Mouse (Mus musculus) c-Kit-positive CD71-negative TER-119-negative erythroid progenitor cells, embryonic 14.5 days (primary cell): ENCODE measurements around the gene Phf14.
"Not testable (repeated sequence)": the region's sequence is repeated elsewhere in the genome, so short reads cannot be mapped to it uniquely, and the experiment has no call there.

Experiments
- DNase-seq: peaks from one replicate; pipeline ENCODE4 v3.0.0-alpha.2; 2013; ENCODE audit warnings: low read depth

Phf14 gene

GRCm38 (mm10) chr6:12097125-12097524, 189.5 kb downstream of the Phf14 start:
- no peak for DNase-seq

DNA sequence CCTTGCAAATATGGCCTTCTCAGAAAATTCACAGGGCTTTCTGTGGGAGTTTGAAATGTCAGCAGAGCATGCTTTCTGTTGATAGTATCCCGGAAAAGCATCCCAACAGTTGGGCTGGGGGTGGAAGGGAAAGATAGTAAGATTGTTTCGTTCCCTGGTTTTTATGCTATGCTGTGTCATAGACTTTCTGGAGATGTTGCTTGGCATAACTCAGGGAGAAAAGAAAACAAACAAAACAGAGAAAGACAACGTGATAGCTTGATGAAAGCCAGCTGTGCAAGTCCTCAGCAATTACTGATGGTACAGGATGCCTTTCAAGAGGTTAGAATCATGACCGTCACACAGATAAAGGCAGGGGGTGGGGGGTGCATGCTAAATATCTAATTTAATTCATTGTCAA, 197.5 kb downstream of the Phf14 start:
- DNase-seq: no peak

DNA sequence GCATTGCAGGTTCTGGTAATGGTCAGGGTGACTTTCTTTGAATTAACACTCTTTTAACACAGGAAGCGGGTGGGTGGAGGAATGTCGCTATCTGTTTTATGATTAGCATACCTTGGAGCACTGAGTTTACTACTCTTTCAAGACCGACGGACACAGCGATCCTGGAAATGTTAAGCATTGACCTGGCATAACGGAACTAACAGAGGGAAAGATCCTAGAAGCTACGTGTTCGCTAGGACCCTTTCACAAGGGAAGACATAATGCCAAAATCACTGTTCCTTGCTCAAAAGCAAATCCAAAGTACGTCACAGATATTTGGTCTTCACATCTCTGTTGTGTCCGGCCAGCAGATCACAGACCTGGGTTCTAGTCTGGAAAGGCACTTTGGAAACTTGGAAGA, 199.7 kb downstream of the Phf14 start:
- DNase-seq: no peak

GRCm38 (mm10) chr6:12107786-12108185, 200.2 kb downstream of the Phf14 start:
- DNase-seq: no peak

DNA sequence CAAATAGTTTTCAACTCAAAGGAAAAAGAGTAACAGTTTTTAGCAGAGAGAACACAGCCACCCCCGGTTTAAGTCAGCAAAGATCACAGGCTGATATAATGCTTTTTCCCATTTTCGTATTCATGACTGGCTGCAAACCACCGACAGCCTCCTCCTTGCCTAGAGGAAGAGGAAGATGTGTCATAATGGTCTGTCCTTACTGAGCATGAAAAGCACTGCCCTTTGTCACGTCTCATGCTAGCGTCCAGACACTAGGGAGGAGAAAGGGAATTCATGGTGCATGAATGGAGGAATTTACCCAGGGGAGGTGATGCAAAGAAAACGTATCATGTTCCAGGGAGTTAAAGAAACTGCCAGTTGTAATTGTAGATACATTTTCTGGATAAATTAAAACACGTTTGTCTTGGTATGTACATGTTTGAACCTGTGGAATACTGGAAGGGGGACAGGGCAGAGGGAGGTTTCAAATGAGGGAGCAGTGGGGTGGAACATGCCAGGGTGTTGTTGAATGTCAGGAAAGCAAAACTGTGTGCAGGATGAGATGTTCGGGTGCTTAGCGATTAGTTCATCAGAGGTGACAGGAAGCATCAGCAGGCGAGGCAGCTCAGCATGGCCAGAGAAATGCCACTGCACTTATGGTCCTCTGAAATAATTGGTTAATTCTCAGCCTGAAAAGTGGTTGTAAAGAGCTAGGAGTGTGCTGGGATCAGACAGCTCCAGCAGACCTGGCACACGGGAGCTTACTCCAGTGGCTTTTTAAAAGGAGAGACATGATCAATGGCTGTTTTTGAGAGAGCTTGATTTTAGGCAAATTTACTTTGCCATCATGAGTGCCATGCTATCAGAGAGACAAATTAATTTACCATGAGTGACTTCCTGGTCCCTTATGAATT, 209.6 kb downstream of the Phf14 start:
- DNase-seq: no peak

- DNase-seq: no peak
Observed at GRCm38 (mm10) chr6:12117819-12118570, 210.4 kb downstream of the Phf14 start.

- no peak for DNase-seq
Observed at GRCm38 (mm10) chr6:12122759-12123158, 215.2 kb downstream of the Phf14 start.

DNA sequence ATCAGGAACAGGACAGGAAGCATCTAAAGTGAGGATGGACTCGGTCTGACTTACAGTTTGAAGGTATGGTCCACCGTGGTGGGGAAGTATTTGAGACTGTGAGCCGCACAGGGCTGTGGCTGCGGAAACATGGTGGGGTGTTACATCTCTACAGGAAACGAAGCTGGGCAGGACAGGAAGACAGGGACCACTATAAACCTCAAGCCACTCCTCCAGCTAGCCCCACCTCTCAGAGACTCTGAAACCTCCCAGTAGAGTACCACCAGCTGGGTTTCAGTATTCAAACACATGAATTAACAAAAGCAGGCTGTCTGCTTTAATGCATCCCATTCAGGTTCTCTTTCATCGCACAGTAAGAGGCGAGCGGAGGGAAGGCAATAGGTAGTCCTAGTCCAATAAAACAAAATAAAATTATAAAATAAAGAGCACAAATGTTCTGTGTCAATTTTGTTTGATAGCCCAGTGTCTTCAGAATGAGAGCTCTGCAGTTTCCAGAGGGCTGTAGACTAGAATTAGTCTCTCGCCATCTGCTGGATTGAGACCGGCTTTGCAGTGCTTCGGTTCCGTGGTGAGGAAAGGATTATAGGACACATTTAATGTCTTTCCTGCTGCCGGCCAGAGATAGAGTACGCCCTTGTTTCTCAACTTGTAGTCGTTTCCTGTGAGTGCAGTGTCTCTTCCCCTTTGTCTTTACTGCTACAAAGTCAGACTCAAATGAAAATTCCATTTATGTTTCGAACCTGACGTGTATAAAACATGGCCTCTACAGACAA, 217.6 kb downstream of the Phf14 start:
- DNase-seq: peak; percentile 64

- not testable (repeated sequence) for DNase-seq
Observed at GRCm38 (mm10) chr6:12126601-12127000, 219.0 kb downstream of the Phf14 start.

DNA sequence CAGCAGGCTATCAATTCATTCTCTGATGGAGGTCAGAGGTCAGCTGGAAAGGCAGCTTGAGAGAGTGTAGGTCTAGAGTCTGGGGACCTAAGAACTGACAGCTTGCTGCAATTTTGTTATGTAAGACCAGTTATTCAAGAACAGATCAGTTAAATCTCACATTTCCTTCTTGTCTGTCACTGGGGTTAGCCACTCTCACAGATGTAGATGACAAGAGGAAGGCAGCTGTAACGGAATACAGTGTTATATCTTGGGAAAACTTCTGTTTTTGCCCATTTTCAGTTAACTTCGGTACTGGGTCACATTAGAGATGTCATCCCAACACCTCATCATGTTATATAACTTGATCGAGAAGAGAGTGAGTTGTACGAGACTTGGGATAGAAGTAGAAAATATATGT, 219.7 kb downstream of the Phf14 start:
- no peak for DNase-seq
